Mouse (Mus musculus): Measurements from ENCODE around the gene Hist2h3c1. TPM values are rescaled to one million over a fixed set of nuclear protein-coding genes. Genes with fewer than 3 reads are reported as not detected.
"Not testable (repeated sequence)": the region's sequence is repeated elsewhere in the genome, so short reads cannot be mapped to it uniquely, and the experiment has no call there.

Gene Hist2h3c1
- total RNA-seq, 2 experiments from 2014 or later = not detected

GRCm38 (mm10) chr3:96231758-96232120, 14.7 kb upstream of the Hist2h3c1 start:
- no peak for DNase-seq (ENCODE audit: extremely low spot score in 1 of 2, low spot score in 1 of 2)

- DNase-seq (ENCODE audit: extremely low spot score in 1 of 2, low spot score in 1 of 2) = no peak
Observed at GRCm38 (mm10) chr3:96234914-96235313, 11.6 kb upstream of the Hist2h3c1 start.

GRCm38 (mm10) chr3:96235836-96236235, 10.6 kb upstream of the Hist2h3c1 start:
- DNase-seq (ENCODE audit: extremely low spot score in 1 of 2, low spot score in 1 of 2) = no peak

GRCm38 (mm10) chr3:96236834-96237334, 9.6 kb upstream of the Hist2h3c1 start:
- DNase-seq (ENCODE audit: extremely low spot score in 1 of 2, low spot score in 1 of 2) = no peak

- no peak for DNase-seq (ENCODE audit: extremely low spot score in 1 of 2, low spot score in 1 of 2)
Observed at GRCm38 (mm10) chr3:96237335-96237903, 9.1 kb upstream of the Hist2h3c1 start.

GRCm38 (mm10) chr3:96237904-96238511, 8.5 kb upstream of the Hist2h3c1 start:
- no peak for DNase-seq (ENCODE audit: extremely low spot score in 1 of 2, low spot score in 1 of 2)

GRCm38 (mm10) chr3:96238954-96239793, 7.3 kb upstream of the Hist2h3c1 start, which contains the start of gene Hist2h3c2:
Hist2h3c2 (minus strand) TSS chr3:96239127.
- not testable (repeated sequence) for DNase-seq (ENCODE audit: extremely low spot score in 1 of 2, low spot score in 1 of 2)

- peak; percentile 95 to 97 for DNase-seq (ENCODE audit: extremely low spot score in 1 of 2, low spot score in 1 of 2)
Observed at GRCm38 (mm10) chr3:96239949-96240798, 6.3 kb upstream of the Hist2h3c1 start, which contains the start of gene Hist2h2aa2. Hist2h2aa2 (minus strand) TSS chr3:96240276.

DNA sequence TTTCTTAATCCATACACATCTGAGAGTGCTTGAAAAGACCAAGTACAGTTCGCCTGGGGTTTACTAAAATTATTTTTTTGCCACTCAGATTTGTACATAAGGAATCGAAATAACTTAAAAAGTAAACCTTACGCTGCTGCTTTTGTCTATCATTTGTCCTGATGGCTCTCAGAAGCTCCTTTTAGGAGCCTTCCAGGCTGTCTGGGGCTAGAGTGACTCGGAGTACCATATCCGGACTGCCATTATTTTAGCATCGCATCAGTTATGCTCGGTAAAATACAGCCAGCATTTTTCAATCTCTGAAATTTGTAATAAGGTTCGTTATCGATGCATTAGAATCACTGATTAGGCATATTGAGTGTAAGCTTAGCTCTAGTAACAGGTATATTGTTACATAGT, 5.7 kb upstream of the Hist2h3c1 start:
- no peak for DNase-seq (ENCODE audit: extremely low spot score in 1 of 2, low spot score in 1 of 2)

GRCm38 (mm10) chr3:96243921-96244572, 2.4 kb upstream of the Hist2h3c1 start:
- DNase-seq (ENCODE audit: extremely low spot score in 1 of 2, low spot score in 1 of 2) = no peak

- DNase-seq (ENCODE audit: extremely low spot score in 1 of 2, low spot score in 1 of 2) = peak; percentile 77 to 90
Observed at GRCm38 (mm10) chr3:96245003-96245886, 1.2 kb upstream of the Hist2h3c1 start, which contains the start of gene Hist2h2aa1. Hist2h2aa1 (plus strand) TSS chr3:96245497.

- not testable (repeated sequence) for DNase-seq (ENCODE audit: extremely low spot score in 1 of 2, low spot score in 1 of 2)
Observed at GRCm38 (mm10) chr3:96246018-96246417, 467 bp upstream of the Hist2h3c1 start.

GRCm38 (mm10) chr3:96247356-96248140, 1.1 kb downstream of the Hist2h3c1 start:
- no peak for DNase-seq (ENCODE audit: extremely low spot score in 1 of 2, low spot score in 1 of 2)

- no peak for DNase-seq (ENCODE audit: extremely low spot score in 1 of 2, low spot score in 1 of 2)
Observed at GRCm38 (mm10) chr3:96248141-96249033, 1.9 kb downstream of the Hist2h3c1 start.

DNA sequence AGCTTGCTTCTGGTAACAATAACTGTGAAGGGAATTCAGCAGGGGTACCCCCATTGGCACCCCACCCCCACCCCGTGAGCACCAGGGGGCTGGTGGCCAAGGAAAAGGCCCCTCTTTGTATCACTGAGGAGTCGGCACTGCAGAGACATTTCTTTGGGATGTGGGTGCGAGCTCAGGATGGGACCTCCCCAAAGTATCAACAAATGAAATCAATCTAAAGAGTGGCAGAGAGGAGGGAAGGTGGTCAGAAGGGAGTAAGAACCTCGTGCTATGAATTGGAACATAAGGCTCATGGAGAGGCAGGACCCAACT, 2.5 kb downstream of the Hist2h3c1 start:
- DNase-seq (ENCODE audit: extremely low spot score in 1 of 2, low spot score in 1 of 2) = no peak

GRCm38 (mm10) chr3:96250890-96251289, 4.4 kb downstream of the Hist2h3c1 start:
- DNase-seq (ENCODE audit: extremely low spot score in 1 of 2, low spot score in 1 of 2) = no peak

DNA sequence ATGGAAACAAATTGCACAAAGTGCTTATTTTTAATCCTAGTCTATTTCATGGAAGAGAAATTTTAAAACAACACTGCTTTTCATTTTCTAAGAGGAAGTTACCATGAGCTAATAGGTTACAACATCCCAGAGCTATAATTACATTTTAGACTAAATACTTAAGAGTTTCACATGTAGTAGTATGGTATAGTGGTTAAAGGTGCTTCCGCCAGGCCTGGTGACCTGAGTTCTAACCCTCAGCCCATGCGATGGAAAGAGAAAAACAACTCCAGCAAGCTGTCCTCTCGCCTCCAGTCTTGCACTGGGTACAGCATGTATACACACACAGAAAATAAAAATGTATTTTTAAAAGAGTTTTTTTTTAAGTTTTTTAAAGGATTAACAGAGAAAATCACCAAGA, 5.3 kb downstream of the Hist2h3c1 start:
- DNase-seq (ENCODE audit: extremely low spot score in 1 of 2, low spot score in 1 of 2) = no peak
